Mouse (Mus musculus) intestine, postnatal 0 days (tissue): ENCODE results near the gene Mrps35. TPM values are rescaled to one million over a fixed set of nuclear protein-coding genes. Genes with fewer than 3 reads are reported as not detected.

Experiments used
- ATAC-seq: fragments of 200-750 bp; cut with Nextera tagmentation; 2 replicates; pipeline ENCODE4 v1.8.0; 2017; ENCODE audit warnings: mild to moderate bottlenecking, moderate TSS enrichment, moderate library complexity
- H3K27ac ChIP-seq: fragments of 300-500 bp; sonication (generic); 2 replicates; pipeline ENCODE4 v1.5.1; 2014; ENCODE audit warnings: mild to moderate bottlenecking, low read depth, low read length, moderate library complexity
- H3K27me3 ChIP-seq: fragments of 300-500 bp; sonication (generic); replicated peaks from 2 replicates; pipeline ENCODE4 v1.6.1; 2014; ENCODE audit warnings: low read length, mixed read lengths; ENCODE audit not compliant: control insufficient read depth, insufficient read depth
- H3K36me3 ChIP-seq: fragments of 300-500 bp; sonication (generic); 2 replicates; pipeline ENCODE4 v1.6.1; 2014; ENCODE audit warnings: mild to moderate bottlenecking, moderate library complexity; ENCODE audit not compliant: control insufficient read depth, insufficient read depth
- H3K4me1 ChIP-seq: fragments of 300-500 bp; sonication (generic); replicated peaks from 2 replicates; pipeline ENCODE4 v1.6.1; 2014; ENCODE audit warnings: antibody characterized with exemption, low read length, mixed read lengths; ENCODE audit not compliant: control insufficient read depth, insufficient read depth
- H3K4me2 ChIP-seq: fragments of 300-500 bp; sonication (generic); replicated peaks from 2 replicates; pipeline ENCODE4 v1.6.1; 2014; ENCODE audit warnings: low read depth, mild to moderate bottlenecking, moderate library complexity
- H3K4me3 ChIP-seq: fragments of 300-500 bp; sonication (generic); 2 replicates; pipeline ENCODE4 v1.5.1; 2014; ENCODE audit warnings: low read depth, low read length
- H3K9ac ChIP-seq: fragments of 300-500 bp; sonication (generic); 2 replicates; pipeline ENCODE4 v1.6.1; 2014; ENCODE audit warnings: mild to moderate bottlenecking, low read depth, low read length
- H3K9me3 ChIP-seq: fragments of 300-500 bp; sonication (generic); 2 replicates; pipeline ENCODE4 v1.6.1; 2016; ENCODE audit warnings: mixed run types; ENCODE audit not compliant: control insufficient read depth
- CTCF ChIP-seq: sonication (generic); IDR thresholded peaks from 2 replicates; pipeline ENCODE4 v1.5.1; 2016; ENCODE audit warnings: low read depth, mild to moderate bottlenecking, control low read depth, antibody characterized with exemption, moderate library complexity
- WGBS: fragments of 180-500 bp; shearing (Covaris S2); extraction: QIAGEN DNeasy Blood & Tissue Kit; methylation state at CpG from one replicate; pipeline ENCODE4 v1.1.7; 2014; 5-methylcytosine and 5-hydroxymethylcytosine counted together
- polyA plus RNA-seq: library from polyadenylated mRNA; unstranded; fragments of >200 nt; fragmentation: Nextera tagmentation; extraction: Ambion mirVana; gene quantifications from 2 replicates; pipeline ENCODE4 v1.2.1, GENCODE M21; 2015

Gene Mrps35
- polyA plus RNA-seq: 89.1 and 97.3 TPM in 2 replicates

DNA sequence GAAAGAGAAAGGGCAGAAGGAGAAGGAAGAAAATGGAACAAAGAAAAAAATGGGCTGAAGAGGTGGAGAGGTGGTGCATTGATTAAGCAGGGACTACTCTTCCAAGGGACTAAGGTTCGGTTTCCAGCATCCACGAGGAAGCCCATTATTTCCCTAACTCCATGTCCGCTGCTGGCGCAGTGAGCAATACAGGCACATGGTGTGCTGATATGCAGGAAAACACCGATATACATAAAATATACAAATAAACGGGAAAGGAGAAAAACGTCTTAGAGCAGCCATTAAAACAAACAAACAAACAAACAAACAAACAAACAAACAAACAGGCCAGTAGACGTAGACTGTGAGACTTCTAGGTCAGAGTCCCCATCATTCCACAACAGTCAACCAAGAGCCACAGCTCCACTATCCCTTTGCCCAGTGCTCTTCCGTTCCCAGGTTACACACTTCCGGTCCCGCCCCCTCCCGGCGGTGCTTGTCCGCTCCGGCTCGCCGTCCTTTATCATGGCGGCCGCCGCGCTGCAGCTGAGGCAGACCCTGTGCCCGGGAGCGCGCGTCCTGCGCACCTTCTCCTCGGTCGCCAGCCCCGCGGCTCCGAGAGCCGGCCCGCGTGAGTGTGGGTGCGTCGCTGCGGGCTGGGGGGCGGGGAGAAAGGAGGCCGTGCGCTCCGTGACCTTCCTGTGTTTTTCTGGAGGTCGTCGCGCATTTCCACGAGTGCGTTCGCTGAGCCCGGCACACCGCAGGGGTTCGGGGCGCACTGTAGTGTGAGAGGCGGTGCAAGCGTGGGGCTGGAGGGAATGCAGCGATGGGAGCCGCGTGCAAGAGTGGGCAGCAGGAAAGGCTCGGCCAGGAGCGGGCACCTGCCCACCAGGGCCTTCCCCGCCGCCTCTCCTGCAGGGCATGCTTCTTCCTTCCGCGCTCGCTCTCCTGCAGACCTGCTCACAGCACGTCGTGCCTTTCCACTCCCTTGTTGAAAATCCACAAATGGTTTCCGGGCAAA, at the start of gene Mrps35:
Gene Mrps35, plus strand, starts transcription at position 474 of the 1,000 bp plus-strand sequence.
- TF ChIP-seq CTCF: peak; percentile 40
- peak; percentile 98 for ATAC-seq
- peak within 1 kb of the TSS; percentile 93 for H3K4me3 ChIP-seq
- H3K27me3 ChIP-seq: no peaks in the 10 kb centered on the region
- H3K9me3 ChIP-seq: no peaks in the 10 kb centered on the region
- H3K4me2 ChIP-seq: peak within 1 kb of the TSS; percentile 77
- peak within 1 kb of the TSS; percentile 87 for H3K27ac ChIP-seq
- WGBS: 3% methylated on average over 65 of the region's 66 CpGs
- H3K9ac ChIP-seq: peak within 1 kb of the TSS; percentile 96
- H3K36me3 ChIP-seq: peaks cover 15% of the 10 kb centered on the region; the same call in 1 of the 2 replicates
- peaks cover 9% of the 10 kb centered on the region for H3K4me1 ChIP-seq

- ATAC-seq: no peak
Measured at GRCm38 (mm10) chr6:146994236-146994635, 48.3 kb upstream of the Mrps35 start.

DNA sequence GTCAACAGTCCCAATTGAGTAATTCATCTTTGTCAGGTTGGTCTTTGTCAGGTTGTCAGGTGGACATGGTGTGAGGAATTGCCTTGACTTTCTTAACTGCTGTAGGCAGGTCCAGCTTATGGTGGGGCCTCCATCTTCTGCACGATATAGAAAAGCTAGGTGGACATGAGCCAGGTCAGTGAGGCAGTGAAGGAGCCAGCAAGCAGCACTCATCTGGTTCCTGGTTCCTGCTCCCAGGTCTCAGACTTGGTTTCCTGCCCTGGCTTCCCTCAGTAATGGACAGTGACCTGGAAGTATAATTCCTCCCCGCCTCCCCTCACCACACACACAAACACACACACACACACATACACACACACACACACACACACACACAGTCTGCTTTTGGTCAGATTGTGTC, 47.2 kb upstream of the Mrps35 start:
- peaks cover 54% of the 10 kb centered on the region for H3K36me3 ChIP-seq
- no peak overlapping the region for H3K27ac ChIP-seq
- H3K4me3 ChIP-seq: no peak overlapping the region
- ATAC-seq: no peak
- no peaks in the 10 kb centered on the region for H3K9me3 ChIP-seq
- H3K4me2 ChIP-seq: no peak overlapping the region
- no peak overlapping the region for H3K9ac ChIP-seq
- 88% methylated on average over 2 of the region's 2 CpGs for WGBS
- H3K4me1 ChIP-seq: no peaks in the 10 kb centered on the region
- TF ChIP-seq CTCF: no peak
- no peaks in the 10 kb centered on the region for H3K27me3 ChIP-seq

More at GRCm38 (mm10) chr6:146994236-146994635, 48.3 kb upstream of the Mrps35 start:
- H3K4me3 ChIP-seq: no peak overlapping the region
- 39% methylated on average over 5 of the region's 5 CpGs for WGBS
- H3K36me3 ChIP-seq: peaks cover 45% of the 10 kb centered on the region
- H3K4me1 ChIP-seq: no peaks in the 10 kb centered on the region
- no peak overlapping the region for H3K9ac ChIP-seq
- TF ChIP-seq CTCF: peak; percentile 77
- H3K9me3 ChIP-seq: no peaks in the 10 kb centered on the region
- H3K27ac ChIP-seq: no peak overlapping the region
- no peak overlapping the region for H3K4me2 ChIP-seq
- H3K27me3 ChIP-seq: no peaks in the 10 kb centered on the region

- Histone ChIP-seq H3K4me1 (no peaks in the 10 kb centered on the region), H3K9ac (no peak overlapping the region), H3K36me3 (peaks cover 54% of the 10 kb centered on the region), H3K4me2 (no peak overlapping the region), H3K27ac (no peak overlapping the region), H3K9me3 (no peaks in the 10 kb centered on the region), H3K4me3 (no peak overlapping the region), H3K27me3 (no peaks in the 10 kb centered on the region)
- 89% methylated on average over 6 of the region's 6 CpGs for WGBS
- no peak for ATAC-seq
- TF ChIP-seq CTCF: no peak
Measured at GRCm38 (mm10) chr6:146995878-146996277, 46.7 kb upstream of the Mrps35 start.

- Histone ChIP-seq H3K27me3 (no peaks in the 10 kb centered on the region), H3K9ac (no peak overlapping the region), H3K4me1 (no peaks in the 10 kb centered on the region), H3K4me3 (no peak overlapping the region), H3K27ac (no peak overlapping the region), H3K9me3 (no peaks in the 10 kb centered on the region), H3K4me2 (no peak overlapping the region), H3K36me3 (peaks cover 57% of the 10 kb centered on the region)
- TF ChIP-seq CTCF: no peak
- 38% methylated on average over 6 of the region's 6 CpGs for WGBS
- peak; percentile 41 for ATAC-seq
Measured at GRCm38 (mm10) chr6:146997006-146997405, 45.6 kb upstream of the Mrps35 start.

GRCm38 (mm10) chr6:146998710-146999109, 43.9 kb upstream of the Mrps35 start:
- H3K36me3 ChIP-seq: peaks cover 57% of the 10 kb centered on the region
- H3K4me2 ChIP-seq: no peak overlapping the region
- no peaks in the 10 kb centered on the region for H3K9me3 ChIP-seq
- H3K27me3 ChIP-seq: no peaks in the 10 kb centered on the region
- WGBS: 93% methylated on average over 4 of the region's 4 CpGs
- H3K9ac ChIP-seq: no peak overlapping the region
- ATAC-seq: no peak
- no peak overlapping the region for H3K4me3 ChIP-seq
- H3K4me1 ChIP-seq: no peaks in the 10 kb centered on the region
- TF ChIP-seq CTCF: no peak
- H3K27ac ChIP-seq: no peak overlapping the region
